Mouse (Mus musculus): ENCODE measurements at regions not wholly inside any gene's neighbourhood (a gene's known extent, or its start where the extent isn't known, plus 50 kb on each side); places are given as distances from the start of the nearest gene placed in this dataset.
A peak's percentile ranks its signal among the peaks of the same experiment; 100 is the strongest.

DNA sequence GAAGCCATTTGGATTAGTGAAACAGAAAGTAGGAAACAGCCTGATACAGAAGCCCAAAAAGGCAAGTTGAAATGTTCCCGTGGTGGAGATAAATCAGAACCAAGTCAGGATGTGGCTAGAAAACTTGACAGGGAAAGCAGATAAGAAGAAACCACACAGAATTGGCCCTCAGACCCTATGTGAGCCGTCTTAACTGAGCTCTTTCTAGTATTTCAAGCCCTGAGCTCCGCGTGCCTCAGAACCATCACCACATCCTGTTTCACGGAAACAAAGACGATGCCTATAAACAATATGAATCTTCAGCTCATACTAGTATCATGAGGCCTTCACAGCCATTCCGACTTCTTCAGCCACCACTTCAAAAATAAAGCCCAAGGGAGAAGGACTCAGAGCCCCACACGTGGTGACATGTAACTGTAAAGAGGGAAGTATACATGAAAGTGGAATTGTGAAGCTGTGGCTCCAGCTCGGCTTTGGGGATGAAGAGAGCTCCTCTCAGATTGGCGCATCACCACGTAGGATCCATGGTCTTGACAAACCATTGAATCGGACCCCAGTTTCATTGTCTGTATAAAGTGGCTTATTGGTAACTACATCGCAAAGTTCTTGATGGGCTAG, 104.2 kb upstream of the 2610301B20Rik start:
- DNase-seq, result no peak
- intact Hi-C loops (cut with DNase I), result no loop called here

DNA sequence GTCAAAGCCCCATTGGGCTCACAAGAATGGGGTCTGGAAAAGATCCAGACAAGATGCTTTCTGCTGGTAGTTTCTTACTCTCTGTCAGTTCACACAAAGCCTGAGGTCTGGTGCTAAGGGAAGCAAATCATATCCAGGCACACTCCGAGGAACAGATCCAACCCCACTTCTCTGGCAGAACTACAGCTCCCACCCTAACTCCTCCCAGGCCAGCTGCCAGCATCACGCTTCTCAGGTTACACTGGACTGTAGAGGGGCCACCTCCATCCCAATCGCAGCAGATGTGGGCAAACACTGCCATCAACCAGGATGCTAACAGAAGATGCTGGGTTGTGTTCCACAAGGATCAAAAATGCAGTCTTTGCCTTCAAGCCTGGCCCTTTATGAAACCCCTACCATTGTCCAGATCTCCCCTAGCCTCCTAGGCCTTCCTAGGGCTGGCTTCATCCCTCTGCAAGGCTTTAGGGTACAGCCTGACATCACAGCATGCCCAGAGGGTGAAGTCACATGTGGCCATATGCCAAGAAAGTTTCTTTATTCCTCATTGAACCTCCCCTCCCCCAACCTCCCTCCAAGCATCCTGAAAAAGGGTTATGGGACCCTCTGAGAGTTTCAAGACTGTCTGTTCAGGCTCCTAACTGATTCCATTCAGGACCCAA, 99.6 kb upstream of the 2610301B20Rik start:
- DNase-seq, result no peak
- intact Hi-C loops (cut with DNase I), result no loop called here

DNA sequence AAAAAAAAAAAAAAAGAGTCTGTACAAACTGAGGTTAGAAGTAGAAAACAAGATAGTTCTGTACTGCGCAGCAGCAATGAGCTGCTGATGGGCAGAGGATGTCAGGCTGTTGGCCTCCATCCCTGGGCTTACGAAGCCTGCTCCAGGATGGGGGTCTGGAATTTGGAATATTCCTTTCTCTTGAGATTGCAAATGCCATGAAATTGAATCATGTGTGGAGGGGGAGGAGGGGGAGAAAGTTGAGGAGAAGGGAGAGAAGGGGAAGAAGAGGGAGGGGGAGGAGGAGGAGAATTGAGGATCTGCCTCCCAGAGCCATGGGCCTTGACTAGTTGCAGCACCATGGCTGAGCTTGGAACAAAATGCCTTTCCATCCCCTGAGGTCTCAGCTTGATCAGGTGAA, 87.6 kb upstream of the 2610301B20Rik start:
- no peak for DNase-seq
- intact Hi-C loops (cut with DNase I), result no loop called here

- intact Hi-C loops (cut with DNase I), result no loop called here
- no peak for DNase-seq
These were observed 86.0 kb upstream of the 2610301B20Rik start for GRCm38 (mm10) chr4:10788306-10788705.

GRCm38 (mm10) chr4:10789141-10789540, 85.2 kb upstream of the 2610301B20Rik start:
- intact Hi-C loops (cut with DNase I), result no loop called here

GRCm38 (mm10) chr4:10792628-10793027, 81.7 kb upstream of the 2610301B20Rik start:
- intact Hi-C loops (cut with DNase I), result no loop called here
- DNase-seq, result no peak

More at GRCm38 (mm10) chr4:10789141-10789540, 85.2 kb upstream of the 2610301B20Rik start:
- peak in 1 of 2 experiments; percentile 6 for DNase-seq

DNA sequence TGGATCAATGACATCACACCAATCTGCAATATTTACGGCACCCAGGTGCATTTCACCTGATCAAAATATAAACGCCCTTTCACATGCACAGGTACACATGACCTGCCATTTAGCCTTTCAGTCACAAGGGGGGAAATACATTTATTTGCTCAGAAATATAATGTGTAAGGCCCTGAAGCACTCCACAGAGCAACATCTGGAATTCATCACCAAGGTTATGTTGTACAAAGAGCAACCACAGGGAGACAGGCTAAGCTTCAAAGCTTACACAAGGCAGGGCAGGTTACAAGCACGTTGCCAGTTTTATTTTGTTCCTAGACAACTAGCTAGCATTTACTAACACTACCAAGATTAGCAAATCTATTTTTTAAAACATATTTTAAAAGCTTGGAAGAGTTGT, 79.8 kb upstream of the 2610301B20Rik start:
- intact Hi-C loops (cut with DNase I), result no loop called here

DNA sequence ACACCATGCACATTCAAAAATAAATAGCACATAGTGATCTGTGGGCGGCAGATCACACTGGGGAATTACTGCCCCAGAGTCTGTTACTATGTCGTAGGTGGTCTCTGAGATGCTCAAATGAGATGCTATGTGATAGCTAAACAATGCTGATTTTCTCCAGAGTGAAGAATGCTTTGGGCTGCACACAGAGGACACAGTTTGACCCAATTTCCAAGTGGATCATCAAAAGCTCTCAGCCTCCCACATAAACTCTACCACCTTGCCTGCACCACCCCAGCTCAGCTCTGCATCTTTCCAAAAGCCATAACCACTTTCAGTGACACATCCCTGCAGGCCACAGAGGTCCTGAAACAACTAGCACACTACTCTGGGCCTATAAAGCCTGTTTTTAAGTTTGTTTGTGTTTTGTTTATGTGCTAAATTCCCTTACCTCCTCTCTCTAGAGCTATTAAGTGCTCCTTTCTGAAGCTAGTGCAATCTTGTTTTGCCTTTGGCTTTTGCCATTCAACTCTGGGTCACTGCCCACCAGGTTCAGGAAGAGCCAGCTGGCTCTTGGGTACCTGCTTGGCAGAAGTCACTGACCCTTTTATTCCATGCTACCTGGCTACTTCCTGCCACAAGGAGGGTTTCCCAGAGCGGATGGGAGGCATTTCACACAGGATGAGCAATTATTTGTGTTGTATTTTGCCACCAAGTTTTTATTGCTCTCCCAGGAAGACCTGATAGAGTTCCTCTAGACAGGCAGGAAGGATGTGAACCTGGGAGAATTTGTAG, 73.3 kb upstream of the 2610301B20Rik start:
- intact Hi-C loops (cut with DNase I), result no loop called here
- no peak for DNase-seq

More for the DNA sequence above, 79.8 kb upstream of the 2610301B20Rik start:
- no peak for DNase-seq

DNA sequence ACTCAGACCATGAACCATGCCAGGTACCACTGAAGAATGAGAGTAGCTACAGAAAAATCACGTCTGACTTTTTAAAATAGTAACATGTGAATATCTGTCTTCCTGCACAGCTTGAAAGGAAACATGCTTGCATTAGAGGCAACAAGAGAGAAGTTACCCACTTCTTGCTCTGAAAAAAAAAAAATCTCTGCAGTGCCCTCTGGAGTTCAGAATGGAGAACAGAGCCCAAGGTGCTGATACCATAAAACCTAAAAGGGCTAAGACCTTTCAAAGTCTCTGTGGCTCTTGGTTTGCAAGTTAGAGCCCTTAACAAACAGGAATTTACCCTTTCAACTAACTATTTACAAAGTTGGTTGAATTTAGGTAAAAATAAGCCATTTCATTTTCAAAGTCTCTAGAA, 69.6 kb upstream of the 2610301B20Rik start:
- intact Hi-C loops (cut with DNase I), result no loop called here
- DNase-seq, result no peak

DNA sequence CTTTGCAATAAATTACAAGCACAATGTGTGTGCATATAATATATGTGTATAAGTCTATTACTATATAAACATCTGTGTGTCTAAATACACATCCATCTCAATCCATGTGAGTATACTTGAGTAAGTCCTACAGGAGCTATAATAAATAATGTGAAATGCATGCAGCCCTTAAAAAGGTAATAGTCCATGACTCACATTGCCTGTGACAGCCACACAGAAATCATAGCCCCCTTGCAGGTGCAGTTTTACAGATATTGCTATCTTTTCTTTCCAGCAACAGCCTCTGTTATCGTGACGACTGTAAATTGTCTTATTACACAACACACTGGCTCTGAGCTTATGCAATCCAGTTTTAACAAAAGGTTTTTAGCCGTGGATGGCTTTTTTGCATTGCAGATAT, 67.0 kb upstream of the 2610301B20Rik start:
- no peak for DNase-seq
- intact Hi-C loops (cut with DNase I), result no loop called here

DNA sequence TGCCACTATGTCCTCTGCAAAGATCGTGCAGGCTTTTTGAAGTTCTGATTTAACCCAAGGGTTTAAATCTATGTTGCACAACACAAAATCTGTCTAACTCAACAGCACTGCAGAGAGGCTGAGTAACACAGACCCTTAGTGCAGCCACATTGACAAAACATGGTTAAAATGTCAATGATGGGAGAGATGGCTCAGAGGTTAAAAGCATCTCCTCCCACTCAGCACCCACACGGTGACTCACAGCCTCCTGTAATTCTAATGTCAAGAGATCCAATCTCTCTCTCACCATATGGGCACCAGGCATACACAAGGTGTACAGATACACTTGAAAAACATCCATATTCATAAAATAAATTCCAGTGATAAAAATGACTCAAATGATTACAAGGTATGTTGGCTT, 61.4 kb upstream of the 2610301B20Rik start:
- intact Hi-C loops (cut with DNase I), result no loop called here

More for the DNA sequence above, 61.4 kb upstream of the 2610301B20Rik start:
- no peak for DNase-seq

All from heart, postnatal 36 days (tissue).